Mouse (Mus musculus) heart, embryonic 16.5 days (tissue): ENCODE results near the gene Sec14l5. TPM values are rescaled to one million over a fixed set of nuclear protein-coding genes. Genes with fewer than 3 reads are reported as not detected.
A peak's percentile ranks its signal among the peaks of the same experiment; 100 is the strongest.

Experiments used
- ATAC-seq: fragments of 200-750 bp; cut with Nextera tagmentation; replicated peaks from 2 replicates; pipeline ENCODE4 v1.8.0; 2017; ENCODE audit warnings: moderate number of reproducible peaks; ENCODE audit not compliant: insufficient read depth, low FRiP score; ENCODE audit errors: extremely low read depth
- H3K27ac ChIP-seq: fragments of 300-500 bp; sonication (generic); 2 replicates; pipeline ENCODE4 v1.5.1; 2014; ENCODE audit warnings: mild to moderate bottlenecking, low read length, control low read depth, moderate library complexity
- H3K27me3 ChIP-seq: fragments of 300-500 bp; sonication (generic); 2 replicates; pipeline ENCODE4 v1.6.1; 2014; ENCODE audit warnings: low read length, mixed read lengths; ENCODE audit not compliant: control insufficient read depth, insufficient read depth
- H3K36me3 ChIP-seq: fragments of 300-500 bp; sonication (generic); 2 replicates; pipeline ENCODE4 v1.6.1; 2014; ENCODE audit not compliant: control insufficient read depth, insufficient read depth
- H3K4me1 ChIP-seq: fragments of 300-500 bp; sonication (generic); 2 replicates; pipeline ENCODE4 v1.6.1; 2014; ENCODE audit warnings: low read length, mixed read lengths; ENCODE audit not compliant: control insufficient read depth, insufficient read depth
- H3K4me2 ChIP-seq: fragments of 300-500 bp; sonication (generic); 2 replicates; pipeline ENCODE4 v1.6.1; 2014; ENCODE audit warnings: low read depth, mild to moderate bottlenecking, control low read depth, low read length
- H3K4me3 ChIP-seq: fragments of 300-500 bp; sonication (generic); 2 replicates; pipeline ENCODE4 v1.5.1; 2014; ENCODE audit warnings: mild to moderate bottlenecking, control low read depth, low read length
- H3K9ac ChIP-seq: fragments of 300-500 bp; sonication (generic); 2 replicates; pipeline ENCODE4 v1.6.1; 2014; ENCODE audit warnings: low read length, control low read depth
- H3K9me3 ChIP-seq: fragments of 300-500 bp; sonication (generic); replicated peaks from 2 replicates; pipeline ENCODE4 v1.6.1; 2016; ENCODE audit warnings: low read length; ENCODE audit not compliant: control insufficient read depth
- WGBS: fragments of 180-500 bp; shearing (Covaris S2); extraction: QIAGEN DNeasy Blood & Tissue Kit; methylation state at CpG from one replicate; pipeline ENCODE4 v1.1.7; 2014; 5-methylcytosine and 5-hydroxymethylcytosine counted together
- polyA plus RNA-seq: library from polyadenylated mRNA; unstranded; fragments of >200 nt; fragmentation: Nextera tagmentation; extraction: Ambion mirVana; gene quantifications from 2 replicates; pipeline ENCODE4 v1.2.1, GENCODE M21; 2015

The Sec14l5 gene
- polyA plus RNA-seq, 1 experiment from 2014 or later = 0.08 TPM

DNA sequence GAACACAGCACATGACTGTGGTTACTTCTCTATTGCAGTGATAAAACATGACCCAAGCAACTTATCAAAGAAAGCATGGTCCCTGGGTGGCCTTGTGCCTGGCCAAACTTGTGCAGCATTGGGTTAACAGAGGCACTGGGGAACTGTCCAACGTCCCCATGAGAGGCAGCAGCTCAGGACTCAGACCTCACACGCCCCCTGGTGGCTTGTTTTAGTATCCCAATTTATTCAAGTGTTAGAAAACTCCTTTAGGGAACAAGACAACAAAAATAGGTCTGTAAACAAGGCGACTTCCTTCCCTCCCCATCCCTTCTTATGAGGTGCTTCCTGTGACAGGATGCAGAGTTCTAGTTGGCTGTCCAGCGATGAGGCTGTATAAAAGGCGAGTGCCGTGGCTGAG, 48.2 kb downstream of the Sec14l5 start:
- Histone ChIP-seq H3K4me2 (no peak overlapping the region), H3K4me1 (no peaks in the 10 kb centered on the region), H3K9me3 (no peaks in the 10 kb centered on the region), H3K27ac (no peak overlapping the region), H3K36me3 (no peaks in the 10 kb centered on the region), H3K4me3 (no peak overlapping the region), H3K27me3 (no peaks in the 10 kb centered on the region), H3K9ac (no peak overlapping the region)
- WGBS = 24% methylated on average over 6 of the region's 6 CpGs
- peak; percentile 14; the same call in 1 of the 2 replicates for ATAC-seq

DNA sequence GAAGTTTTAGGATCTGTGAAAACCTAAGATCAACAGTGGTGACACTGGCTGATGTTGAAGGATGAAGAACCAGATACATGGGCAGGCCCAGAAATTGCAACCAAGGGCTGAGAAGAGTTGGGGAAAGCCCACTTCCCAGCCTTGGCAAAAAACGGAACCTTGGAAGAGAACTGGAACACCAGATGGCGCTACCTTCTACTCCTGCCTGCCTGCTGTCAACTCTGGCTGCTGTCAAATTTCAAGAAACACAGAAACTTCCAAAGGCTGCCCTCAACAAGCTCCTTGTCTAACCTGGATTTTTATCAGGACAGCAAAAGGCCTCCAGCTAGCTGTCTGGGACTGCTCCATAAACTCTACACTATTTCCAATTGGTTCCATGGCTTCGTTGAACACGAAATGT, 55.8 kb downstream of the Sec14l5 start:
- no peaks in the 10 kb centered on the region for H3K36me3 ChIP-seq
- H3K27me3 ChIP-seq = no peaks in the 10 kb centered on the region
- WGBS = 8% methylated on average over 4 of the region's 4 CpGs
- peak overlapping the region; percentile 98 for H3K4me2 ChIP-seq
- peaks cover 6% of the 10 kb centered on the region for H3K4me1 ChIP-seq
- H3K9ac ChIP-seq = no peak overlapping the region; the same call in 1 of the 2 replicates
- H3K27ac ChIP-seq = no peak overlapping the region
- no peak for ATAC-seq
- H3K9me3 ChIP-seq = no peaks in the 10 kb centered on the region
- H3K4me3 ChIP-seq = peak overlapping the region; percentile 88

GRCm38 (mm10) chr16:5203200-5203599, 56.3 kb downstream of the Sec14l5 start:
- peaks cover 6% of the 10 kb centered on the region for H3K4me1 ChIP-seq
- no peaks in the 10 kb centered on the region for H3K9me3 ChIP-seq
- WGBS = under 1% methylated on average over 36 of the region's 36 CpGs
- H3K27ac ChIP-seq = no peak overlapping the region
- H3K9ac ChIP-seq = peak overlapping the region; percentile 81
- H3K4me2 ChIP-seq = peak overlapping the region; percentile 98
- H3K4me3 ChIP-seq = peak overlapping the region; percentile 88
- peak; percentile 28 for ATAC-seq
- H3K27me3 ChIP-seq = no peaks in the 10 kb centered on the region
- H3K36me3 ChIP-seq = no peaks in the 10 kb centered on the region

GRCm38 (mm10) chr16:5203668-5204433, 56.9 kb downstream of the Sec14l5 start, which contains the start of gene Nagpa:
Nagpa (minus strand) TSS chr16:5204012.
- Histone ChIP-seq H3K4me3 (peak within 1 kb of the TSS; percentile 88), H3K4me2 (peak within 1 kb of the TSS; percentile 98), H3K27me3 (no peaks in the 10 kb centered on the region), H3K9ac (peak within 1 kb of the TSS; percentile 81), H3K4me1 (peaks cover 6% of the 10 kb centered on the region), H3K9me3 (no peaks in the 10 kb centered on the region), H3K36me3 (no peaks in the 10 kb centered on the region), H3K27ac (peak within 1 kb of the TSS; percentile 20; the same call in 1 of the 2 replicates)
- 3% methylated on average over 40 of the region's 40 CpGs for WGBS
- peak; percentile 80 for ATAC-seq

- Histone ChIP-seq H3K9ac (no peak overlapping the region), H3K27me3 (no peaks in the 10 kb centered on the region), H3K4me2 (no peak overlapping the region), H3K36me3 (no peaks in the 10 kb centered on the region), H3K9me3 (no peaks in the 10 kb centered on the region), H3K27ac (no peak overlapping the region), H3K4me3 (no peak overlapping the region), H3K4me1 (peaks cover 6% of the 10 kb centered on the region)
- ATAC-seq = no peak
- 63% methylated on average over 5 of the region's 5 CpGs for WGBS
These were observed 58.6 kb downstream of the Sec14l5 start for GRCm38 (mm10) chr16:5205431-5205970.

DNA sequence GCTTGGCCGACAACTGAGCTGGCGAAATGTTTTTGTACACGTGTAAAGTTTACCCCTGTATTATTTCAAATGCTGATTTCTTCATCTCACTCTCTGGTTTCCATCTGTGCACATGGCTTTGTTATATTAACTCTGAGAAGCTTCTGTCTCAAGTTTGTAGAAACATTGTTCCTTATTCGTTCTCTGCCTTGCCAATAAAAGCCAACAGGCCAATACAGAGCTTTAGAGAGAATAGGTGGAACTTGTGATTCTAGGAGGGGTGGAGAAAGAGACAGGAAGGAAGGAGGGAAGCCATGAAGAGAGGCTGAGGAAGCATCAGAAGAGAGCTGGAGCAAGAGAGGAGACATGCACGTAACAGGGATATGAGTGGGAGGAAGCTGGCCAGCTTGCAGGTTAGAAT, 59.1 kb downstream of the Sec14l5 start:
- no peaks in the 10 kb centered on the region for H3K9me3 ChIP-seq
- no peak overlapping the region for H3K4me3 ChIP-seq
- 55% methylated on average over 5 of the region's 5 CpGs for WGBS
- no peaks in the 10 kb centered on the region for H3K27me3 ChIP-seq
- peaks cover 6% of the 10 kb centered on the region for H3K4me1 ChIP-seq
- no peak overlapping the region for H3K4me2 ChIP-seq
- no peak overlapping the region for H3K9ac ChIP-seq
- H3K27ac ChIP-seq = no peak overlapping the region
- no peaks in the 10 kb centered on the region for H3K36me3 ChIP-seq
- no peak for ATAC-seq

DNA sequence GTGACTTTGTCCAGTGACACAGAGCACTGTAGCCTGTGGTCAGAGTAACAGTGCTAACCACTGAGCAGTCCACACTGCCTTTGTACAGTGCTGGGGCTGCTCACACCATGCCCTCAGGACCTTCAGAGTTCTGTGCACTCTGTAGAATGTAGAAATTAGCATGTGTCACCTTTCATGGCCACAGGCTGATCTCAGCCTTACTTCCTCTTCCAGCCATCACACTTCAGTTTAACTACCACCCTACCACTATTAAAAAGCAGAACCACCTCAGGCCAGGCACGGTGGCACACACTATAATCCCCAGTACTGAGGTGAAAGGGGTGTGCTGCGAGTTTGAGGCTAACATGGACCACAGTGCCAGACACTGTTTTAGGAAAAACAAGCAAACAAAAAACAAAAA, 63.5 kb downstream of the Sec14l5 start:
- no peak for ATAC-seq
- Histone ChIP-seq H3K36me3 (no peaks in the 10 kb centered on the region), H3K9ac (no peak overlapping the region), H3K9me3 (no peaks in the 10 kb centered on the region), H3K4me2 (no peak overlapping the region), H3K4me1 (no peaks in the 10 kb centered on the region), H3K27ac (no peak overlapping the region), H3K27me3 (no peaks in the 10 kb centered on the region), H3K4me3 (no peak overlapping the region)
- WGBS = 58% methylated on average over 2 of the region's 2 CpGs

GRCm38 (mm10) chr16:5212150-5212549, 65.2 kb downstream of the Sec14l5 start:
- Histone ChIP-seq H3K9ac (no peak overlapping the region), H3K27me3 (no peaks in the 10 kb centered on the region), H3K9me3 (no peaks in the 10 kb centered on the region), H3K4me3 (no peak overlapping the region), H3K4me1 (0 out of 2 replicates have a peak, but pooled peaks cover 4% of the 10 kb centered on the region), H3K27ac (no peak overlapping the region), H3K4me2 (no peak overlapping the region), H3K36me3 (no peaks in the 10 kb centered on the region)
- 70% methylated on average over 3 of the region's 3 CpGs for WGBS
- no peak for ATAC-seq

DNA sequence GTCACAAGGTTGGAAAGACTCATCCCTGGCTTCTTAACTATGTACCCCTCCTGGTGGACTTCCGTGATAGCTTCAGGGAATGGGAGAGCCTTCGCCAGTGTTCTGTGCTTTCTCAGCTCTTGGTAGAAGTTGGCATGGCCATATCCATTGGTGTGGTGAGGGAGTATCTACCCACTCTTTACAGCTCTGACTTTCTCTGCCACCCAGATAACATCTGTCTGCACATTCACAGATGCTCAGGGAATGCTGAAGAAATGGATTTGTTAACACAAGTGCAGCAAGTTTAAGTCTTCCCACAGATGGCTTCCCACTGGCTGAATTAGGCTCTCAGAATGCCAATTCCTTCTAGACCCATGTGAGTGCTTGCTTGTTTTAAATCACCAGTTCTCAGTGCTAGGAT, 67.2 kb downstream of the Sec14l5 start:
- H3K36me3 ChIP-seq = no peaks in the 10 kb centered on the region
- no peak overlapping the region for H3K9ac ChIP-seq
- 82% methylated on average over 2 of the region's 2 CpGs for WGBS
- no peaks in the 10 kb centered on the region for H3K27me3 ChIP-seq
- no peak overlapping the region for H3K27ac ChIP-seq
- no peaks in the 10 kb centered on the region for H3K9me3 ChIP-seq
- no peak overlapping the region for H3K4me2 ChIP-seq
- 0 out of 2 replicates have a peak, but pooled peaks cover 4% of the 10 kb centered on the region for H3K4me1 ChIP-seq
- H3K4me3 ChIP-seq = no peak overlapping the region
- no peak for ATAC-seq
